Mouse (Mus musculus): Measurements from ENCODE around the gene Gm17334. TPM values are rescaled to one million over a fixed set of nuclear protein-coding genes. Genes with fewer than 3 reads are reported as not detected.

The Gm17334 gene
- polyA plus RNA-seq, 1 experiment from 2014 or later: 0.26 TPM

DNA sequence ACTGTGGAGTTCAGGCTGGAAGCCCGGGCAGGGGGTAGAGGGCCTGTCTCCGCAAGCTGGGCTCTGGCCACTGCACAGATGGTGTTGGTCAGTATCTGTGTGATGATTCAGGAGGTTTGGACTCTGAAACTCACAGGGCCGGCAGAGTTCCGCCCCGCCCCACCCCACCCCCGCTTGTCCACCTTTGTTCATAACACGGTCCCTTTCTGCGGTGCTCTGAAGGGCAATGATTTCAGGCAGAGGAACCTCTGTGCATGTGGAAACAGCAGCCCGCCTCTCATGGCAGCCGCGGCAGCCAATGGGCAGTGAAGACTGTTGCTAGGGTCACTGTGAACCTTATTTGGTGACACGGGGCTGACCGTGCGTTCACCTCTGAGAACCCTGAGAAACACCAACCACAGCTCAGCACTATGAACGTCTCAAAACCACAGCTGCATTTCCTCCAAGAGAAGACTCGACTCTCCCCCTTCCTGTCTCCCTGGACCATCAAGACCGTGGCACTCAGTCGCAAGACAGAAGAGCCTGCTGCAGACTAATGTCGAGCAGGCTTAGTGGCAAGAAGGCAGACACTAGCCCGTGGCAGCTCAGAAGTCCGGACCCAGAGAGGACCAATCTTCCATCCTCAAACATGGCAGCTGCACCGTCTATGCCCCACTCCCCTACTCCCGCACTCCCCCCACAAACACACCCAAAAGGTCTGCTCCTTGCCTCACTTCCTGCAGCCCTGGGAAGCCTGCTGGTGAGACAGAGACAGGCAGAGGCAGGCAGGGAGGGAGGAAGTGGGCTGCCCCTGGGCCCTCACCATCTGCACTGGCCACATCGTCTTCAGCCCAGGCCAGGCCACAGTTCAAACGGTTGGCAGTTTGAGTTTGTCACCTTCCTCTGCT, 21.9 kb upstream of the Gm17334 start:
- H3K9me3 ChIP-seq: no peaks in the 10 kb centered on the region
- no peaks in the 10 kb centered on the region for H3K36me3 ChIP-seq
- no peaks in the 10 kb centered on the region for H3K27me3 ChIP-seq (replicated peaks)
- H3K4me1 ChIP-seq (replicated peaks): peaks cover 46% of the 10 kb centered on the region
- 34% methylated on average over 25 of the region's 25 CpGs for WGBS
- peak; percentile 42 for ATAC-seq
- peak overlapping the region; percentile 85 for H3K27ac ChIP-seq
- peak overlapping the region; percentile 35 for H3K4me2 ChIP-seq (replicated peaks)
- no peak overlapping the region; the same call in 1 of the 2 replicates for H3K9ac ChIP-seq
- H3K4me3 ChIP-seq (replicated peaks): no peak overlapping the region

DNA sequence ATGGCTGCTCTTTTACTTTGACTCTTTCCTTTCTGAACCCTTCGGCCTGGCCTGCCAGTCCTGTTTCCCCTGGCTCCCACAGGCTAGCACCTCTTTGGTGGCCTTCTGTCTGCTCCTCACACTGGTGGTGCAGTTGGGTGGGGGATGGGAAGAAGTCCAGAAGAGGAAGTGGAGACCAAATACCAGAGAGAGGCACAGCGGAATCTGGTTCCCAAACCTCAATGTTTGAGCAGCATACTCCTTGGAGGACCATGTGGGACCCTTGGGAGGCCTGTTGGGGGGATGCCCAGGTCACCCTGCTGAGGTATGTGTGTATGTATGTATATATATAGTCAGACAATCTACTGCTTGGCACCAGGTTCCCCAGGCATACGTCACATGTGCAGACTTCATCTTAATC, 21.0 kb upstream of the Gm17334 start:
- H3K4me3 ChIP-seq (replicated peaks): no peak overlapping the region
- H3K9me3 ChIP-seq: no peaks in the 10 kb centered on the region
- no peaks in the 10 kb centered on the region for H3K36me3 ChIP-seq
- peak overlapping the region; percentile 85; the same call in 1 of the 2 replicates for H3K27ac ChIP-seq
- no peaks in the 10 kb centered on the region for H3K27me3 ChIP-seq (replicated peaks)
- no peak for ATAC-seq
- no peak overlapping the region for H3K9ac ChIP-seq
- H3K4me1 ChIP-seq (replicated peaks): peaks cover 46% of the 10 kb centered on the region
- 72% methylated on average over 3 of the region's 3 CpGs for WGBS
- no peak overlapping the region for H3K4me2 ChIP-seq (replicated peaks)

DNA sequence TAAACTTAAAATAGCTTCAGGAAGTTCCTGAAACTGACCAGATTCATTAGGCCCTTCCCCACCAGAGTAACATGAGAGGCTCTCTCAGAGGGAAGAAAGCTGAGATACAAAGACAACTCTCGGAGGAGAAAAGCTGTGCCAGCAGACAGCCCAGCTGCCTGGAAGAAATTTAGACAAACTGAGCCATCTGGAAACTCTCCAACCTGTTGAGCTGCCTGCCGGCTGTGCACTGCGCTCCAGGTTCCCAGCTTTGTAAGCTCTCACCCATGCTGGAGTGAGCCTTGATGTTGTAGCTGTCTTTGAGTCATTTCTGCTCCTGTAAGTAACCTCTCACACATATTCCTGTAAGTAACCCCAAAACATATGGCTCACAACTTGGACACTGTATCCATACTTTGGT, 20.0 kb upstream of the Gm17334 start:
- H3K4me2 ChIP-seq (replicated peaks): no peak overlapping the region
- H3K9ac ChIP-seq: no peak overlapping the region
- whole genome bisulfite sequencing: 55% methylated on average over 3 of the region's 3 CpGs
- H3K36me3 ChIP-seq: no peaks in the 10 kb centered on the region
- H3K27ac ChIP-seq: no peak overlapping the region
- H3K4me1 ChIP-seq (replicated peaks): peaks cover 42% of the 10 kb centered on the region
- no peaks in the 10 kb centered on the region for H3K9me3 ChIP-seq
- ATAC-seq: no peak
- H3K27me3 ChIP-seq (replicated peaks): no peaks in the 10 kb centered on the region
- H3K4me3 ChIP-seq (replicated peaks): no peak overlapping the region

DNA sequence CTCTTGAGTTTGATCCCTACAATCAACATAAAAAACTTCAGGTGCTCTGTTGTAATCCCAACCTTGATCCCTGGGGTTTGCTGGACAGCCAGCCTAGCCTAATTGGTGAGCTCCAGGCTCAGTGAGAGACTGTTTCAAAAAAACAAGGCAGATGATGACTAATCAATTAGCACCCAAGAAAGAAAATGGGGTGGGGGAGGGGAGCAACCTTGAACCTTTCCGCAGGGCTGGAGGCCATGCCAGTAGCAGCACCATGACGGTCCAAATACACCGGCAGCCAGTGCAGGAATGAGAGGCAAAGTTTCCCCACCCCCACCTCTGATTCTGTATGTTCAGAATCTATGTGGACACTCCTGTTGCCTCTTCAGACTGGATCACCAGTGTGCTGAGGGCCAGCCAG, 16.3 kb upstream of the Gm17334 start:
- no peak for ATAC-seq
- Histone ChIP-seq H3K27me3 (replicated peaks) (no peaks in the 10 kb centered on the region), H3K4me3 (replicated peaks) (no peak overlapping the region), H3K36me3 (no peaks in the 10 kb centered on the region), H3K9ac (no peak overlapping the region), H3K27ac (no peak overlapping the region), H3K9me3 (no peaks in the 10 kb centered on the region), H3K4me1 (replicated peaks) (peaks cover 7% of the 10 kb centered on the region), H3K4me2 (replicated peaks) (no peak overlapping the region)
- WGBS: 78% methylated on average over 3 of the region's 3 CpGs

DNA sequence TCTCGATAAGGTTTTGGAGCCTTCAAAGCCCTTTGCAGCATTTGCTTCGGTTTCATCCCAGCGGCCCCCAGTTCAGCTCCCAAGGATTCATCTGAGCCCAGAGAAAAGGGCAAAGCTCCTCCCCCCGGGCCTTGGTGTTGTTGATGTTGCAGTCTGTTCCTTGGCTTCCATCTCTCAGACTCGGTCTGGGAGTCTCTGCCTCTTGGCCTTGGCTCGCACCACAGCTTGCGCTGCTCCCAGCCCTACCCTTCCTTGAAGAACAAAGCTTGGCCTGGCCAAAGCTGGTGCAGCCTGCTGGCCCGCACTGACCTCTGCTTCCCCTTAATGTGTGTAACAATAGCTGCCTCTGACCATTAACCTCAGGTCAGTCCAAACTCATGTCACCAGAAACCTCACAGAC, 15.2 kb upstream of the Gm17334 start:
- no peak overlapping the region for H3K4me3 ChIP-seq (replicated peaks)
- H3K4me2 ChIP-seq (replicated peaks): no peak overlapping the region
- no peak overlapping the region for H3K27ac ChIP-seq
- H3K4me1 ChIP-seq (replicated peaks): 0 out of 2 replicates have a peak, but pooled peaks cover 4% of the 10 kb centered on the region
- 82% methylated on average over 8 of the region's 8 CpGs for WGBS
- no peaks in the 10 kb centered on the region for H3K9me3 ChIP-seq
- no peaks in the 10 kb centered on the region for H3K27me3 ChIP-seq (replicated peaks)
- no peaks in the 10 kb centered on the region for H3K36me3 ChIP-seq
- ATAC-seq: no peak
- no peak overlapping the region for H3K9ac ChIP-seq

DNA sequence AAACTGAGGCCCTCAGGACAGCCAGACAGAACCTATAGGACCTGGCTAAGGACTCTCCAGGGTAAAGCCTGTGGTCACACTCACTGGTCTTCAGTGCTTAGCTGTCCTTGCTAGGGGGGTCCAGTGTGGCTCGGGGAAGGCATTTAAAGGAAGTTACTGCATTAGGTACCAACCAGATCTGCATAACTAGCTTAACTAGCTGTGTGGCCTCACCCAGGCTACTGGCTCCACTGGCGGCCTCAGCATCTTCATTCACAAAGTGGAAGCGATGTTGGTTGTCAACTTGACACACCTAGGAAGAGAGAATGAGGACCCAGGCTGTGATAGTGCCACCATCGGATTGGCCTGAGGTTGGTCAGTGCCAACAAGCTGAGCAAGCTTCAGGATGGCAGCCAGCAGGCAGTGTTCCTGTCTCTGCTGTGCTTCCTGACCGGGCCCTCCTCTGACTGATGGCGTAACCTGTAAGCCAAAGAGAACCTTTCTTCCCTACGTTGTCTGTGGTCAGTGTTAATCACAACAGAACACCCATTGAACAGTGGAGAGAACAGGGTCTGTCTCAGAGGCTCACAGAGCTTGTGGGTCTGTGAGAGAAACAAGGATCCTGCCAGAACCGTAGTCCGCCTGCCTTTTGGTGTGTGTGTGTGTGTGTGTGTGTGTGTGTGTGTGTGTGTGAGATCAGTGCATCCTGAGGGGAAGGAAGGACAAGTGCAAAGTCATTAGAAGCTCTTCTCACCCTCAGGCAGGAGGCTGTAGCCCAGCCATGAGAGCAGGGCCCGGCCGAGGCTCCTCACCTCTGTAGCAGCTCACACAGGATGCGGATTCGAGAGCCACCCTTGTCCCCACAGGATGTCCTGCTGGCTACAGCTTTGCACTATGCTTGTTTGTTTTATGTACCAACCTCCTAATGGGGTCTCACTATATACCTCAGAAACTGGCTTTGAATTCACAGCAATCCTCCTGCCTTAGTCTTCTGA, 13.4 kb upstream of the Gm17334 start:
- ATAC-seq: no peak
- 83% methylated on average over 13 of the region's 13 CpGs for WGBS
- Histone ChIP-seq H3K4me1 (replicated peaks) (peaks cover 12% of the 10 kb centered on the region), H3K27ac (no peak overlapping the region), H3K4me3 (replicated peaks) (no peak overlapping the region), H3K27me3 (replicated peaks) (no peaks in the 10 kb centered on the region), H3K4me2 (replicated peaks) (no peak overlapping the region), H3K9ac (no peak overlapping the region), H3K9me3 (no peaks in the 10 kb centered on the region), H3K36me3 (no peaks in the 10 kb centered on the region)

DNA sequence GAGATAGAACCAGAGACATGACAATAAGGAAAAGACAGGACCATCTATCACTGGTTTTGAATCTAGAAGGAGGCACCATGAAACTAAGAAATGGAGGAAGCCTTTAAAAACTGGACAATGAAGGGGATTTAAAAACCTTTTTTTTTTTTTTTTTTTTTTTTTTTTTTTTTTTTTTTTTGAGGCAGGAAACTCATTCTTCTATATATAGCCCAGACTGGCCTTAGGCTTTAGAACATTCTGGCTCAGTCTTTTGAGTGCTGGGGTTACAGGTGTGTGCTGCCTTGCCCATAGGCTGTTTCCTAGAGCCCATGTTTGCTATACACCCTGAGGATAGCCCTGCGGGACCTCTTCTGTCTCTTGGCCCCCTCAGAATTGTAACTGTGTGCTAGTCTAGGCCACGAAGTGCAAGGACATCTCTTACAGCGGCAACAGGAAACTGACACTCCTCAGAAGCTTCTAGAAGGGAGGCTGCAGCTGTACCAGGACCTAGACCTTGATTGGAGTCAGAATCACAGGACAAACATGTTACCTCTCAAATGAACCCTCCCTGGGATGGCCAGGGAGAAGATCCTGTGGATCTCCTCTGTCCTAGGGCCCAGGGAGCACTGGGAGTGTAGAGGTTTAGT, 12.4 kb upstream of the Gm17334 start:
- Histone ChIP-seq H3K4me1 (replicated peaks) (peaks cover 14% of the 10 kb centered on the region), H3K9me3 (no peaks in the 10 kb centered on the region), H3K9ac (no peak overlapping the region), H3K27me3 (replicated peaks) (no peaks in the 10 kb centered on the region), H3K36me3 (no peaks in the 10 kb centered on the region), H3K4me3 (replicated peaks) (no peak overlapping the region), H3K27ac (no peak overlapping the region), H3K4me2 (replicated peaks) (no peak overlapping the region)
- no peak for ATAC-seq
- WGBS: 87% methylated on average over 3 of the region's 3 CpGs

DNA sequence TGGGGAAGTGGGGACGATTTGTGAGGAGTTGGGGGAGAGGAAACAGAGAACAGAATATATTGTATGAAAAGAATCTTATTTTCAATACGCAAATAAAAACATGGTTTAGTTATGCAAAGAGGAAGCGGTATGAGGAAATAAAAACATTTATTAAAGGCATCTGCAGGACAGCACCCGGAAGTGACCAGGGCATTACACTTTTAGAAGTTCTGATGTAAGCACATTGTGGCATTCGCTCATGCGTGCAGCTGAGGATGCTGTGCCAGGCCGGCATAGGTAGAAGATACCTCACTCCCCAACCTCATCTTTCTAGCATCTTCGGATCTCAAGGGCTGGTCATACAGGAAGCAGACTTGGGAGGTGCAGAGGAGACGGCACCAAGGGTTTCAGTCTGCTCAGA, 10.3 kb upstream of the Gm17334 start:
- Histone ChIP-seq H3K4me1 (replicated peaks) (peaks cover 18% of the 10 kb centered on the region), H3K4me3 (replicated peaks) (no peak overlapping the region), H3K27me3 (replicated peaks) (no peaks in the 10 kb centered on the region), H3K4me2 (replicated peaks) (no peak overlapping the region), H3K9ac (no peak overlapping the region), H3K36me3 (peaks cover 3% of the 10 kb centered on the region; the same call in 1 of the 2 replicates), H3K9me3 (no peaks in the 10 kb centered on the region), H3K27ac (no peak overlapping the region)
- no peak for ATAC-seq
- 86% methylated on average over 9 of the region's 9 CpGs for WGBS

DNA sequence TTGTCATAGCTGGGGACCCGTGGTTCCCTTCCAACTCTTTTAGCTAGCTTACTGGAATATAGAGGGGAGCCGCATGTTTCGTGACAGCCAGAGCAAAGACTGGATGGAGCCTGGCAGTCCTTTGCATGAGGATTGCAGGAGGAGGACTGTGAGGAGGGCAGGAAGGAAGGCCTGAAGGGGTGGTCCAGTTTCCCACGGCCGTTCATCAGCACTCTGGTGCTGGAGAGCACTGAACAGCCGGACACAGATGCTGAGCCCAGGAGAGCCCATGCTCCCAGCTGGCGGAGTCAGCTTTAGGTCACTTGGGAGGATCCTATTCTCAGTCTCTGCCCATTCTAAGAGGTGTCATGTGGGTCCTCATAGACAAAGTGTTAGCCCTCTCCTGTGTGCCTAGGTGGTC, 9.0 kb upstream of the Gm17334 start:
- 70% methylated on average over 7 of the region's 7 CpGs for WGBS
- peaks cover 3% of the 10 kb centered on the region; the same call in 1 of the 2 replicates for H3K36me3 ChIP-seq
- ATAC-seq: peak; percentile 44

DNA sequence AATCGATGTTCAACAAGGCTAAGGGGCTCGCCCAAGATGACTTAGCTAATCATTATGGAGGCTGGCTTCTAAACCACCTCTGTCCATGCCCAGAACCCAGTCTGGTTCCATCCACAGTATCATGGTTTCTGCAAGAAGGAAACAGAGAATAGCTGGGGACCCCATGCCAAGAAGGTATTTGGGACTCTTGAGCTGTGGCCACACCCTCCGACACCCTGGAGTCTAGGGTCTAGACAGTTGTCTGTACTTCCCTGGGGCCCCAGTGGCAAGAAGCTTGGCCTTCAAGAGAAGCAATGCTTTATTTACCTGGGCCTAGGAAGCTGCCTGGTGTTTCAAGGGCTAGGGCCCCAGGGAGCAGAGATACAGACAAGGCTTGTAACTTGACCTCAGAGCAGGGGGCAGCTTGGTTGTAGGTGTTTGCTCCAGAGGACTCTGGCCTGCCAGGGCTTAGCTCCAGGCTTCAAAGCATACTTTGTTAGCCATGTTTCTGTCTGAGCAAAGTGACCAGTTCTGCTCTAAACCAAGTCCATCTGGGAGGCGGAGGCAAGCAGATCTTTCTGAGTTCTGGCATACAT, 8.3 kb upstream of the Gm17334 start:
- no peak overlapping the region for H3K4me3 ChIP-seq (replicated peaks)
- peak overlapping the region; percentile 55 for H3K27ac ChIP-seq
- no peak overlapping the region for H3K9ac ChIP-seq
- H3K4me1 ChIP-seq (replicated peaks): peaks cover 18% of the 10 kb centered on the region
- H3K27me3 ChIP-seq (replicated peaks): no peaks in the 10 kb centered on the region
- peaks cover 8% of the 10 kb centered on the region for H3K36me3 ChIP-seq
- 81% methylated on average over 4 of the region's 4 CpGs for WGBS
- ATAC-seq: peak; percentile 69
- no peak overlapping the region for H3K4me2 ChIP-seq (replicated peaks)
- H3K9me3 ChIP-seq: no peaks in the 10 kb centered on the region

More for the DNA sequence above, 9.0 kb upstream of the Gm17334 start:
- Histone ChIP-seq H3K9me3 (no peaks in the 10 kb centered on the region), H3K27ac (peak overlapping the region; percentile 55), H3K4me2 (replicated peaks) (no peak overlapping the region), H3K4me1 (replicated peaks) (peaks cover 18% of the 10 kb centered on the region), H3K9ac (no peak overlapping the region), H3K27me3 (replicated peaks) (no peaks in the 10 kb centered on the region), H3K4me3 (replicated peaks) (no peak overlapping the region)

DNA sequence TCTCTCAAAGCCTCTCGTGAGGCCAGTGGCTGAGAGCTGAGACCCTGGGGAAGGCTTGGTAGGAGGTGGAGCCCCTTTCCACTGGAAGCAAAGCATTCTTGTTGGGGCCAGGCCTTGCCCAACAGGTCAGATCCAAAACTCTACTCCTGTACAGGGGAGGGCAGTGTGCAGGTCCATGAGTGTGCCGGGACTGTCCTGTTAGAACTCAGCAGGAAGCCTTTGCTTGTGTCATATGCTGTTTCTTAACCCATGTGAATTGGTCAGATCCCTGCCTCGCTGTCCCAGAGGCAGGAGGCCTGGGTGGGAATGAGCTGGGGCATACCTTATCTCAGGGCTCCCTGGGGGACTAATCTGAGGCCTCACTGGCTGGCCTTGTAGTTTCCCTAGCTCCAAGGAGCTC, 7.3 kb upstream of the Gm17334 start:
- Histone ChIP-seq H3K9me3 (no peaks in the 10 kb centered on the region), H3K9ac (no peak overlapping the region), H3K4me2 (replicated peaks) (no peak overlapping the region), H3K4me3 (replicated peaks) (no peak overlapping the region), H3K4me1 (replicated peaks) (peaks cover 18% of the 10 kb centered on the region), H3K27me3 (replicated peaks) (no peaks in the 10 kb centered on the region), H3K36me3 (peaks cover 18% of the 10 kb centered on the region), H3K27ac (no peak overlapping the region)
- no peak for ATAC-seq
- 66% methylated on average over 3 of the region's 3 CpGs for WGBS

DNA sequence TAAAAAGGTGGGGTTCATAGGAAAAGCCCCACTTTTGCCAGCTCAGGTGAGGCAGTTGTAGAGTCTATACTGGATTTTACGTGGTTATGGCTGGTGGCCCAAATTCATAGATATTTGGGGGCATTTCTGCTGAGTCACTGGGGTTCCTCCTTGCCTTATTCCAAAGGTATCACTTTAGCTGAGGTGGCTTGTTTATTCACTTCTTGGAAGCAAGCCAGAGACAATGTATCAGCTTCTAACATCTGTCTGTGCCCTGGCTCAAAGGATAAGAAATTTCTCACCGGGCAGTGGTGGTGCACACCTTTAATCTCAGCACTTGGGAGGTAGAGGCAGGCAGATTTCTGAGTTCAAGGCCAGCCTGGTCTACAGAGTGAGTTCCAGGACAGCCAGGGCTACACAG, 6.8 kb upstream of the Gm17334 start:
- no peaks in the 10 kb centered on the region for H3K27me3 ChIP-seq (replicated peaks)
- no peak overlapping the region for H3K27ac ChIP-seq
- ATAC-seq: no peak
- H3K4me3 ChIP-seq (replicated peaks): no peak overlapping the region
- 65% methylated on average over 2 of the region's 2 CpGs for WGBS
- H3K9ac ChIP-seq: no peak overlapping the region
- peaks cover 18% of the 10 kb centered on the region for H3K4me1 ChIP-seq (replicated peaks)
- H3K4me2 ChIP-seq (replicated peaks): no peak overlapping the region
- no peaks in the 10 kb centered on the region for H3K9me3 ChIP-seq
- peaks cover 22% of the 10 kb centered on the region for H3K36me3 ChIP-seq
